Mouse (Mus musculus): ENCODE measurements at regions not wholly inside any gene's neighbourhood (a gene's known extent, or its start where the extent isn't known, plus 50 kb on each side); places are given as distances from the start of the nearest gene placed in this dataset.

DNA sequence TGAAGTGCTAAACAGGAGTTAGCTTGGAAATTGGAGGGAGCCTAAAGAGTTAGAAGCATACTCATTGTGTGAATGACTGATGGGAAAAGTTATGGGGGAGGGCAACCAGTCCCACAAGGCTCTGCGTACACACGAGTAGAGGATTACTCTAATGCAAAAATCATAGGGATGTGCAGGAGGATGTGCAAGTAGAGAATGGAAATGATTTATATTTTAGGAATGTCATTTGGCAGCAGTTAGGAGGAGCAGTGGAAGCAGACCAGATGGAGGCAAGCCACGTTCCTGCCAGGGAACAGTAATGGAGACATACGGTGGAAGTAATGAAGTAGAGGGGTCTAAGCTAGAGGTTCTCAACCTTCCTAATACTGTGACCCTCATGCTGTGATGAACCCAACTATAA is 194.1 kb upstream of the Arhgap24 start:
- DNase-seq (ENCODE audit: low spot score) = no peak

DNA sequence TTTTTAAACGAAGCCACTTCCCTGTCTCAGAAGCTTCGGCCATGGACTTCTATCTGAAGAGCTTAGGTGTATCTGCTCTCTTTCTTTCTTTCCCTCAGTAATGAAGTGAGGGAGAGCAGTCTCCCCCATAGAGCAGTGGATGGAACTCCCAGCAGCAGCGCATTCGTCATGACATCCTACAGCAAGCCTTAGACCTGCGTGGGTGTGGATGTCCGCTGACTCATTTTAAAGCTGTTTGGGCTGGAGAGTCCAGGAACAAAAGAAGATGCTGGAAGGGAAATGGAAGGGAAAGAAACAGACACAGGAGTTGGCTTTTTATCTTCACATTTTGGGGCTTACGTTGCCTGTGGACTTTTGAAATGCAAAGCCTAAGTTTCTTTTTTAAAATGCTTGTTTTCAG is 190.3 kb upstream of the Arhgap24 start:
- no peak for DNase-seq (ENCODE audit: low spot score)

DNA sequence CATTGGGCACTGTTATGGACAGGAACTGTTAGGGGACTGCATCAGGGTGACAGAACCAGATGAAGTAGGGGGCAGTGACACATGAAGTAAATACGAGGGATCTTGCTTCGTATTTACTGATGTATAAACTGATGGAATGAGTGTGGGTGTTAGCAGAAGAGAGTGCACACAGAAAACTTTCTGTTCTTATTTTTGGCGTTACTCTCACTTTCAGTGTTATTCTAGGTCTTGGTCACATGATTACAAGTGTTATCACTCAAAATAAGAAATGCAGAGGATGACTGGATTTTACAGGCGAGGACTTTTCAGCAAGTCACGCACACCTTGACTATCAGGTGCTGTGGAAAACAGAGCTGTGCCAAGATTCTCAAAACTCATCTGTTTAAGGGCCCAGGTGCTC is 185.6 kb upstream of the Arhgap24 start:
- no peak for DNase-seq (ENCODE audit: low spot score)

DNA sequence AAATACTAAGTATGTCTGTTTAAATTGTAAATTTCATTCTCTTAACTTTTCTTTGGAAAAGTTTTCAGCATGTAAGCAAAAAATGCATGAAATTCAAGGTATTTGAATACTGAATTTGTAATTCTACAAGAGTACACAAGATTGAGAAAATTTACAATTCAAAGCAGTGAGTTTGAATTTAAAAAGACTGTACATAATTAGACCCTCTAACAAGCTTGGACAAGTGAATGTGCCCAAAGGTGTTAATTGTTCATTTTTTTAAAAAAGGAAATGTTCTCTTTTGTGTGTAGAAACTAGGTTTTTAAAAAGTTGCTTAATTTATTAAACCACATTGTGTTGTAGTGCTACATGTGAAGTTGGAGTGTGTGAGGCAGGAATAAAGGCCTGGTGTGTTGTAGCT is 174.9 kb upstream of the Arhgap24 start:
- no peak for DNase-seq (ENCODE audit: low spot score)

DNA sequence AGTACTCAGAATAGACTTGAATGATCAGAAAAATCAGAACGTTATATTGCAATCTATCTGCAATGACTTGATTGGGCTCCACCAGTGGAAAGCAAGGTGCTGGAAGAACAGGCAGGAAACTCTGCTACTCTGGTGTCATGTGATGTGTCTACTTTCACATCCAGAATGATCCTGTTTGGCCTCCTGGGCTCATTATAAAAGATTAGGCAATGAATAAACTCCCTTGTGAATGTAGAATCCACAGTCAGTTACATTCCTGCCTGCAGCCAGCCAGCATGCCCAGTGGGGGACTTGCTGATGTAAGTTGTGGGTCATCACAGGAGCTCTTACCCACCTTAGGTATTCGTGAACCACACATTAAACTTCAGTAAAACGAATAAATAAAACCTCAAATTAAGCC is 174.5 kb upstream of the Arhgap24 start:
- DNase-seq (ENCODE audit: low spot score) = no peak

DNA sequence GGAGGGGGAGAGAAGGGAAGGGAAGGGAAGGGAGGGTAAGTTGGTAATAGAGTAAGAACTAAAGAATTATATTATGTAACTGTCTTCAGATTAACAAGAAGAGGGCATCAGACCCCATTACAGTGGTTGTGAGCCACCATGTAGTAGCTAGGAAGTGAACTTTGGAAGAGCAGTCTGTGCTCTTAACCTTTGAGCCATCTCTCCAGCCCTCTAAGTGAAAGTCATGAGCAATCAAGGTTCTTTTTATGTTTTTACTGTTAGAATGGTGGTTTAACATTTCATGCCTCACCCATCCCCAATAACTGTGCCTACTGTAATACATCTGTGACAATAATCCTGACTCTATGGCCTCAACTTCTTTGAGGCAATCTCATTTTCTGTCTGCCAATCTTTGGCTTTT is 169.6 kb upstream of the Arhgap24 start:
- DNase-seq (ENCODE audit: low spot score) = no peak

DNA sequence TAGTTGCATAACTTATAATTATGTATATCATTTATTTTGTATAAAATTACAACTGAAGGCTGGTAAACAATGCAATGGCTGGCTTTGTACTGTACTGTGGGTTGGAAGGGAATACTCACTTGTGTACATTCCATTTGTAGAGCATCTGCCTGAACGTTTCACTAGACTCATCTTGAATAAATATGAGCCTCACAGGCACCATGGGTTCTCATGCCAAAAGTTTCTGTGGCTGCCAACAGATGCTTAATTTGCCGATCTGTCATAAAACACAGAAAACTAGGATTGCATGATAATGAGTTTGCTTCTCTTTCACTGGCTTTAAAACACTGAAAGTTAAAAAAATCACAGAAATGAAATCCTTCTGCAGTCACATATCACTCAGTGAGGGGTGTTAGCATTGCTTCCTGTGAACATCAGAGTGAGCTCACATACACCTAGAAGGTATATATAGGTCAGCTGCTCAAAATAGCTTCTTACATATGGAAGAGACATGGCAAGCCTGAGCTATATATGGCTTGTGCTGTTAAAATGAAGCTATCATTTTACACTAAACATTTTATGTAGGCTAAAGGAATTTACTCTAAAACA is 152.9 kb upstream of the Arhgap24 start:
- DNase-seq (ENCODE audit: low spot score) = no peak

DNA sequence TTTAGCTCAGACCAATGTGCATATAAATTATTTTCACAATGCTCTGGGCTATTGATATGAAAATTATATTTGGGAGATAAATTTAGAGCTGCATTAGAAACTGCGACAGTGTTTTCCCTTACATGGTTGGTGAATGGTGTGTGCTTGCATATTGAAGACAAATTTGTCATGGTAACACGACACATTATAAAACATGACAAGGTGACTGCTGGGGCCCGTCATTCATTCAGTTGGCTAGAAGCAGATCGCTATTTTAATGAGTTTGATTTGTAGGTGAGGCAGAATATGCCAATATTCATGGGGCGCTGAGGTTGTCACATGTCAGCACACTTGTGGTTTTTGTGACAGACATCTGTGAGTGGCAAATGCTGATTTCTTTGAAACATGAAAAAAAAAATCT is 147.3 kb upstream of the Arhgap24 start:
- DNase-seq (ENCODE audit: low spot score) = no peak

DNA sequence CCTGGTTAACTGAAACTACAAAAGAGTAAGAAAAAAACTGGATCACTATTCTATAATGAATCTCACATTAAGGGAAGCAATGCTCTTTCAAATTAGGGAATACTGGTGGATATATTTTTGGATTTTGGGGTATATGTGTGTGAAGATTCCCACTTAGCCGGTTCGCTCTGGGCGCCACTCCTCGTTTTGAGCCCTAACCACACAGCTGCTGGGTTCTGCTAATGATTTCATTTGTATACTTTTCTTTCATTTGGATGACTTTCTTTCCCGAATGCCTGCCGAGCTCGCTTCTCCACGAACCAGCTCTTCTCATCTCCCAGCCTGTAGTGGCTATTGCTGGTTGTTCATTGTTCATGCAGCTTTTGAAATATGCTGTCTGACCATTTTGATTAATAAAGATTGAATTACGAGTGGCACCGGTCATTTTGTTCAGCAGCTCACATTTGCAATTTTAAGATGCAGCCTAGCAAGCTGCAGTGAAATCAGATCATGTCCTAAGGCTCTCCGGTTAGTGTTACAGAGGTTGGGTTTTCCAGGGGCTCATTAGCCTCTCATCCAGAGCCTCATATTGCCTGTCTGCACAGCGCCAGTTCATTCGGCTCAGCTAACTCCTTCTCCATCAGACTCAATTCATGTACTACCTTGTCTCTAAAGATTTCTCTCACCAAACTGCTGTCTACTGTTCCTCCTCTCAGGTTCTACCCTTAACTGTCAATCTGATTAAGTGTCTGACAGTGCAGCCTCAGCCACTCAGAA is 146.6 kb upstream of the Arhgap24 start:
- no peak for DNase-seq (ENCODE audit: low spot score)

DNA sequence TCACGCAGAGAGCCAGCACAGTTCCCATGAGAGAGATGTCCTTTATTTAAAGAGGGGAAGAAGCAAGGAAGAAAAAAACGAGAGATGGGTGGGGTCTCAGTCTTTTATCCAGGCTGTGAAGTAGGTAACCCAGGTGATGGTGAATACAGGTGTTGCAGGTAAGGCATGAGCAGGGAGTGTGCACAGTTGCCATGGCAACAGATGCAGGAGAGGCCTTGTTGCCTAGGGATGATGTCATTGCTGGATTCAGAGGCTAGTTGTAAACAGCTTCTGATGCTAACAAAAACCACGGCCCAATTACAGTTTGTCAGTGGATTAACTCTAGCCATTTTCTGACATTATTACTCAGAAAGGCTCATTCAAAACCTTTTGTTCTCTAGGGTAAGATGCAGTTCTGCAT is 114.7 kb upstream of the Arhgap24 start:
- no peak for DNase-seq (ENCODE audit: low spot score)

DNA sequence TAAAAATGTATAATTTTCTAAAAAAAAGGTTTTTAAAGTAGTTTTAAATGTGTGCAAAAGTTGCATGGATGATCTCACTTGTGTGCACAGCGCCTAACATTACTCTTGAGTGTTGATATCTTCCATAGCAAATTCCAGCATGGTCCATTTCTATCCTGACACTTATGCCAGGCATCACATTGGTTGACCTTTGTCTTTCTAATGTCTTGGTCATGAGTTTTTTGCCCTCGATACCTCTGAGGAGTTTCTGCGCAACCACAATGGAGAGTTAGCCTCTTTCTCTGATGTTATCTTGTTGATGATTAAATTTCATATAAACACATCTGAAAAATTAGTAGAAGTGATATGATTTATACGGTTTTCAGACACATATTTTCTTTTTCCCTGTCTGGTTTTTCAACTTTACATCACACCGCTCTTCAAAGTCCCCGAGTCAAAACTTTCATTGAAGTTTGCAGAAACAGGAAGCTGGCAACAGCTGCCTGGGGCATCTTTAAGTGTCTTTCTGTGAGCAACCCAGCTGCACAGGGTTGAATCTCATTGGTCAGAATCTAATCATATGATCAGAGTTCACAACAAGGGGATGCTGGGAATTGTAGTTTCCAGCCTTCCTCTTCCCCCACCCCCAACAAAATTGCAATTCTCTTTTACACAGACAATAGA is 107.8 kb upstream of the Arhgap24 start:
- peak; percentile 4 for DNase-seq (ENCODE audit: low spot score)

DNA sequence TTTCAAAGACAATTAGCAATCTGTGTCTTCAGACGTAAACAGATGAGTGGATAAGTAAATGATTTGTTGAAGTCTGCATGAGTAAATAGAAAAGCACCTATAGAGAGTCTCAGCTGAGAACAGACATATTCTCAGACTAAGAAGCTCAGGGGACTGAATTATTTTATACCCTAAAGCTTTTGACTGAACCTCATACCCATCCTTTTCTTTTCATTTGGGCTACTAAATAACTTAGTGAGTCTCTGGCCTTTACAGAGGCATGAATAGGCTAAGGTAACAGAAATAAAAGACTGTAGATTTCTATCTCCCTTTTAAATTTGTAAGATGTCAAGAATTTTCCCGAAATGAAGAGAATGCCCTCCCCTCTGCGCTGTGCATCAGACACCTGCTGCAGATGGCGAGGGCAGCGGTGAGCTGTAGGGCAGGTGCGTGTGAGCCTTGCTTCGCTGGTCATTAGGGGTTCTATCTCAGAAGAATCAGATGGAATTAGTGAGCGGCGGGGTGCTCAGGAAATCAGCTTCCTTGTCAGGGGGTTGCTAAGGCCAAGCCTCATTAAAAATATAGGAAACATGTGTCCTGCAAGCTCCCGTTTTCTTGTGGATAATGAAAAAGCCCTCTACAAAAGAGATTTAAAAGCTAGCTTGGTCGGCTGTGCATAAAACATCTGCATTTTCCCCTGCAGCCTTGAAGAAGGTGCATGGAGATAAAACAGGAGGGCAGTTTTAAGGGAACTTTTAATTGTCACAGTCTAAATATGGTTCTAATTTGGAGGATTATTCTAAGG is 107.0 kb upstream of the Arhgap24 start:
- no peak for DNase-seq (ENCODE audit: low spot score)

DNA sequence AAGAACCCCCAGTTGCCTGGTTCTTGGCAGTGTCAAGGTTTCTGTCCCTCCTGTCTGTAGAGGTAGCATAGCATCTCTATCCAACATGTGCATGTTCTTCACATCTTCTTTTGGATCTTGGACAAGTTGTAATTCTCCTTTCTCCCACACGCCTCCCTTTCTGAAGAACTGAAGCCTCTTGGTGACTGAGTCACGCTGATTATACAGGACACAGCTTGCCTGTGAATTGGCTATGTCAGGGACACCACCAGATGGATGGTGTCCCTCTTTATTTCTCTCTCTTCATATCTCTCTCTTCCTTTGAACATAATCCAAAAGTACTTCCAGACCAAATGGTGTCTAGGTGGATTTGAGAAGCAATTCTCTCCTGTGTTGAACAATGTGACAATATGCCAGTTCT is 105.9 kb upstream of the Arhgap24 start:
- DNase-seq (ENCODE audit: low spot score) = no peak

DNA sequence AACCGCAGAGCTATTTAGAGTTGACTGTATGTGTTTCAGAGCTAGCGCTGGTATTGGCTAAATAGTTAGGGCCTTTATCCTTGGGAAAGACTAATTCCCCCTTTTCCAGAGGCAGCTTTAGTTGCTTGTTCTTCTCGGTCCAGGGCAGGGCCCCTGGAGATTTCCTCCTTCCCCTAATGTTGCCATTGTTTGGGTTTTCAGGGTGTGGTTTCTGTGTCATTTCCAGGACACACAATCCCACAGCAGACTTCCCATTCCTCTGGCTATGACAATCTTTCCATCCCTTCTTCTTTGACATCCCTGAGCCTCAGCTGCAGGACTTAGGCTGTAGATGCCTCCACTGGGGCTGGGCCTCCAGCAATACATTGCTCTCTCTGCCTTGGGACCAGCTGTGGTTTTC is 87.2 kb upstream of the Arhgap24 start:
- DNase-seq (ENCODE audit: low spot score) = no peak

DNA sequence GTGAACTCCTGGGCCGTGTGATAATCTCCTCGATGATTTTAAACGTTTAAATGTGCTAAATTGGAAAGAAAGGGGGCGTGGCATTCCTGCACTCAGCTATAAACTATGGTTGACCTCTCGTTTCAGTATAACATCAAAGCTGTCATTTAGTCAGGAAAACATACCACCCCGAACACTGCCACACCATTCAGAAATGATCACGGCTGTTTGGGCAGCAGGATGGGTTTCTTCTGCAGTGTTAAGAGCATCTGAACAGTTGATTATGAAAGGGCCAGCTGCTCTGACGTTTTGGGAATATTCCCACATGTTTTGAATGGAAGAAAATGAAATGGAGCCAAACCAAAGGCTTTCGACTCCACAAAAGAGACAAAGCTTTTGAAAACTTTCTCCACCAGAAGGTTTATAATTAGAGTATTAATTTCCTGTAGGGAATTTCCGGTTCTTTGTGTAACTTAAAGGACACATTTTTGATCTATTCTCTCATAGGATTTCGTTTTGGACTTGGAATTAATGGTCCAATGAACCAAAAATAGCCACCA is 85.5 kb upstream of the Arhgap24 start:
- DNase-seq (ENCODE audit: low spot score) = no peak

DNA sequence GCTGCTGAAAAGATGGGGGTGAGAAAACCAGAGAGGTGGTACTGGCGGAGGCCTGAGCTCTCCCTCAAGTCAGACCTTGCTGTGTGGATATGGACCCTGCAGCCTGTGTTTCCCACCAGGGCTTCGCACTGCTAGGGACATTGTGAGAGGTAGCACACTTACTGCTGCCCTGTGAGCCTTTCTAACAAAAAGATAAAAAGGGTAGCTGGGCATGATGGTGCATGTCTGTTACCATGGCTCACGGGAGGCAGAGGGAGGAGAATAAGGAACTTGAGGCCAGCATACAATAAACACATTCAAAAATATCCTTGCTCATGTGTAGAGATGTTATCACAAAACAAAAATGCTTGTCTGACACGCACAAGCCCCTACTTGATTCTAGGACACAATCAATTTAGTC is 82.2 kb upstream of the Arhgap24 start:
- no peak for DNase-seq (ENCODE audit: low spot score)

DNA sequence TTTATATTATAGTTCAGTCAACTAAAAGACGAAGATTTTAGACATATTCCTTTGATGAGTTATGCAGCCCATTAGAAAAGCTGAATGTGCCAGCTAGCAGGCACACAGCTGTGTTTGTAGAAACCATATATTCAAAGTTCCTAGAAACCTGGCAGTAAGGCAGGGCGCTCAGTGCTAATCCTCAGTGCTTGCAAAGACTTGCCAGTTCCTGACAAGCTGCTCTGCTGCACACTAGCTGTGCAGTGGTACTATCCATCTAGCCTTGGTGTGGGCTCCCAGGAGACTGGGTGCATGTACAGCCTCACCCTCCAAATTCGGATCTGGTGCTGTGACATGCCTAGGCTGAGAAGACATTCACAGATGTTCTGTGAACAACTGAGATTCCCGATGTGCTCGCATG is 63.5 kb upstream of the Arhgap24 start:
- no peak for DNase-seq (ENCODE audit: low spot score)

DNA sequence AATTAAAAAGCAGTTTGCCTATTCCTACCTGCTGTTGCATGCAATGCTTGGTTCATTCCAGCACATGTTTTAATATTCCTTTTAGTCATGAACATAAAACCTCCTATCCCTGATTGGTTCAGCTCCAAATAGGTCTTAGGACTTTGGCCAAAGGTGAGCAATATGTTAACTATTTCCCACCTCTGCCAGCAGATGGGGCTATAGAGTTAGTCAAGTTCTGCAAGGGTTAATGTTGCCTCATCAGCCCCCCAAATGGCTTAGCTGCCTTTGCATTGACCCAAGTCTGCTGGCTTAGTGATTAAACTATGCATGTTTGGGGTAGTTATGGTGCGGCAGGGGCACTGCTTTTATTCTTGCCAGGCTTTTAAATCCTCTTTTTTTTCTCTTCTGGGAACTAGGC is 62.1 kb upstream of the Arhgap24 start:
- DNase-seq (ENCODE audit: low spot score) = peak; percentile 62

DNA sequence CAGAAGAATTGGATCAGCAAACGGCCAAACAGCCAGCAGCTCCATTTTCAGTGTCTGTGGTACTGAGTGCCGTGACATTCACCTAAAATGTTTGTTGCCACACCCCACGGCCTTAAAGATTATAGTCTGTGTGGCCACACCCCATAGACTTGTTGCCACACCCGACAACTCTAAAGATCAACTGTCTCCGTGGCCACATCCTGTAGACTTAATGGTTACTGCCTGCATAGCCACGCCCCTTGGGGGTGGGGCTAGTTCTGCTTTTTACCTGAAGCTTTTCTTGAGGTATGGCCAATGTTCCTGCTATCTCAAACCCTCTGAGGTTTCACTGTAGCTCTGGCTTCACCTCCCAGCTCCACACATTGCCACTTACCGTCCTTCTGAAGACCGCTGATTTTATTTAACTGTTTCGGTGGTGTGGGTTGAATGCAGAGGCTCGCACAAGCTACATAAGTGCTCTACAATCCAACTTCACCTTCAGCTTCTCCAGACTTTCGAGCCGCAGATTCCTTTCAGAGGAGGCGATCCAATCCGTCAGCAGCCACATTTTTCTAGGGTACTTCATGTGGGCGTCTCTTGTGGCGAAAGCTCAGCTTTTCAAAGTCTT is 56.5 kb upstream of the Arhgap24 start:
- no peak for DNase-seq (ENCODE audit: low spot score)

DNA sequence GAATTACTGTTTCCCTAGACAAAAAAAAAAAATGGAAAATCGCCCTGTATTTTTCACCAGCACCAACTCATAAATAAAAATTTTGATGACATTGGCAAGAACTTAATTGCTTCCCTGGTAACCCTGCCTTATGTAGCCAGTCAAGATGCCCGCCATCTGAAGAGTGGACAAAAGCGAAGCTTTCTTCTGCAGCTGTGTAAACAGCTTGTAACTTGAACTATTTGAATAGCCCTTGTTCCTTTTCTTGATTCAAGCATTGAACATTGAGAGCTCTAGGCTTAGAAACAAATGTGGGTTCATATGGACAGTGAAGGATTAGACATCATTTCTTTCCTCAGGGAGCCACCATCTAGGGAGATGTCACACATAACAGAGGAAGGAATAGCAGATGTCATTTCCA is 52.9 kb upstream of the Arhgap24 start:
- peak; percentile 18 for DNase-seq (ENCODE audit: low spot score)
